Comparison of ENCODE assay signal across 12 mouse cellular contexts in the genomic region with DNA sequence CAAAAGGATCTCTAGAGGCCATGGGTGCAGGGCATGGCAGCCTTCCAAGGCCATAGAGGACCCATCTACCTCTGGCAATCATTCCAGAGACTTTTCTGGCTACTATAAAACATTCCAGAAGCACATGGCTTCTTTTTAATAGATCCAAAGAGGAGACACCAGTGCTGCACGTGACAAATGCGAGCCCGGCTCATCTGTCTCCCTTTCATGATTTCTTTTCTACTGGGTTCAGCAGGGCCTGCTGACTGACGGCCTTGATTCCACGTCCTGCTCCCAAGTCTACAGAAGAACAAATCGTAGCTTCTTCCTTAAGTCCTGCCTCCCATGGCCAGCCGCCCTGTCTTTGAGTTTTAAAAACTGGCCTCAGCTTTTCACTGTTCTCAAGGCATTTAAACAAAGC. TPM values are rescaled to one million over a fixed set of nuclear protein-coding genes. Genes with fewer than 3 reads are reported as not detected.
A peak's percentile ranks its signal among the peaks of the same experiment; 100 is the strongest.
DNase-seq lines count a peak whose midpoint lies in the region; ATAC-seq lines count a peak whose summit lies in the region.
"Had no signal": no experiment of that assay in that cellular context is flagged by ENCODE, and none has a peak within 500 bp of the region (broad histone marks: within the 10 kb centered on the region; RNA-seq: fewer than 3 reads in every experiment).

No protein-coding gene starts in this region.

- H3K9ac ChIP-seq in kidney, embryonic 16.5 days (replicated peaks; ENCODE audit: low read length): 0 out of 2 replicates have a peak overlapping the region, but pooled peaks have one; percentile 33
- H3K9ac ChIP-seq in embryonic facial prominence, embryonic 15.5 days: no peak overlapping the region
- no peak overlapping the region for H3K9ac ChIP-seq in midbrain, embryonic 15.5 days

- H3K4me2 ChIP-seq in kidney, embryonic 16.5 days (replicated peaks; ENCODE audit: low read depth, low read length): no peak overlapping the region
- no peak overlapping the region for H3K4me2 ChIP-seq in embryonic facial prominence, embryonic 15.5 days (replicated peaks)
- H3K4me2 ChIP-seq in midbrain, embryonic 15.5 days: no peak overlapping the region

- DNase-seq in cerebellum, adult 8-10 months: peak; percentile 29
- DNase-seq in cerebellum, postnatal 4 days (ENCODE audit: low spot score in 2 of 2): no peak
- no peak for DNase-seq in kidney, postnatal 10 days
- no peak for DNase-seq in thymus, postnatal 10 days (ENCODE audit: low spot score in 2 of 2)
- DNase-seq in right cerebral cortex, adult 2 months (ENCODE audit: low spot score in 2 of 2): no peak
- DNase-seq: embryo, embryonic 11 days; gastrocnemius, postnatal 25 days; thymus, adult 2 months had no signal

- no peak for ATAC-seq in kidney, embryonic 16.5 days (ENCODE audit: low FRiP score, low TSS enrichment)
- ATAC-seq in embryonic facial prominence, embryonic 15.5 days (ENCODE audit: insufficient number of reproducible peaks, low FRiP score, low TSS enrichment, low read depth): no peak
- no peak for ATAC-seq in midbrain, embryonic 15.5 days (replicated peaks)

- no peaks in the 10 kb centered on the region for H3K36me3 ChIP-seq in kidney, embryonic 16.5 days (ENCODE audit: insufficient read depth, low read length)
- H3K36me3 ChIP-seq in embryonic facial prominence, embryonic 15.5 days: no peaks in the 10 kb centered on the region
- no peaks in the 10 kb centered on the region for H3K36me3 ChIP-seq in midbrain, embryonic 15.5 days (replicated peaks)
- H3K36me3 ChIP-seq: neural tube, embryonic 12.5 days had no signal

- no peaks in the 10 kb centered on the region for H3K9me3 ChIP-seq in kidney, embryonic 16.5 days (ENCODE audit: low read length)
- no peaks in the 10 kb centered on the region for H3K9me3 ChIP-seq in embryonic facial prominence, embryonic 15.5 days (replicated peaks)
- H3K9me3 ChIP-seq in midbrain, embryonic 15.5 days: no peaks in the 10 kb centered on the region
- H3K9me3 ChIP-seq: neural tube, embryonic 12.5 days had no signal

- peaks cover 24% of the 10 kb centered on the region for H3K4me1 ChIP-seq in kidney, embryonic 16.5 days (ENCODE audit: insufficient read depth, low read length)
- H3K4me1 ChIP-seq in embryonic facial prominence, embryonic 15.5 days: peaks cover 14% of the 10 kb centered on the region
- H3K4me1 ChIP-seq in midbrain, embryonic 15.5 days: peaks cover 24% of the 10 kb centered on the region

- no peak overlapping the region for H3K4me3 ChIP-seq in kidney, embryonic 16.5 days (ENCODE audit: low read length)
- H3K4me3 ChIP-seq in embryonic facial prominence, embryonic 15.5 days (replicated peaks): no peak overlapping the region
- H3K4me3 ChIP-seq in midbrain, embryonic 15.5 days: no peak overlapping the region
- H3K4me3 ChIP-seq: neural tube, embryonic 12.5 days had no signal

- H3K27ac ChIP-seq in kidney, embryonic 16.5 days (ENCODE audit: low read length): peak overlapping the region; percentile 99; the same call in 1 of the 2 replicates
- 0 out of 2 replicates have a peak overlapping the region, but pooled peaks have one; percentile 98 for H3K27ac ChIP-seq in embryonic facial prominence, embryonic 15.5 days (replicated peaks)
- 0 out of 2 replicates have a peak overlapping the region, but pooled peaks have one; percentile 99 for H3K27ac ChIP-seq in midbrain, embryonic 15.5 days

- no peaks in the 10 kb centered on the region for H3K27me3 ChIP-seq in kidney, embryonic 16.5 days (ENCODE audit: insufficient read depth, low read length)
- H3K27me3 ChIP-seq in embryonic facial prominence, embryonic 15.5 days: no peaks in the 10 kb centered on the region
- H3K27me3 ChIP-seq in midbrain, embryonic 15.5 days (replicated peaks): no peaks in the 10 kb centered on the region
- H3K27me3 ChIP-seq: neural tube, embryonic 12.5 days had no signal

- 81% methylated on average over 7 of the region's 7 CpGs for WGBS in kidney, embryonic 16.5 days
- 72% methylated on average over 7 of the region's 7 CpGs for WGBS in embryonic facial prominence, embryonic 15.5 days
- 73% methylated on average over 7 of the region's 7 CpGs for WGBS in midbrain, embryonic 15.5 days

RNA-seq across cellular contexts. Expression of a gene that starts 1.7 kb away (rescaled TPM):
- polyA plus RNA-seq in kidney, embryonic 16.5 days (2015; fragmentation: Nextera tagmentation; extraction: Ambion mirVana): 5.4 and 5.8 TPM in 2 replicates
- 4.4 and 5.4 TPM in 2 replicates for polyA plus RNA-seq in embryonic facial prominence, embryonic 15.5 days (2015; fragmentation: Nextera tagmentation; extraction: Ambion mirVana)
- 8.9 and 9.9 TPM in 2 replicates for polyA plus RNA-seq in midbrain, embryonic 15.5 days (2015; fragmentation: Nextera tagmentation; extraction: Ambion mirVana)
